Mouse (Mus musculus) urinary bladder, postnatal 4 days (tissue): ENCODE results near the gene Chrd.

Source experiments
- DNase-seq, 2 experiments: peaks; one replicate each; pipeline ENCODE4 v3.0.0; 2021 to 2022; ENCODE audit warnings: low spot score in 2 of 2

The Chrd gene

DNA sequence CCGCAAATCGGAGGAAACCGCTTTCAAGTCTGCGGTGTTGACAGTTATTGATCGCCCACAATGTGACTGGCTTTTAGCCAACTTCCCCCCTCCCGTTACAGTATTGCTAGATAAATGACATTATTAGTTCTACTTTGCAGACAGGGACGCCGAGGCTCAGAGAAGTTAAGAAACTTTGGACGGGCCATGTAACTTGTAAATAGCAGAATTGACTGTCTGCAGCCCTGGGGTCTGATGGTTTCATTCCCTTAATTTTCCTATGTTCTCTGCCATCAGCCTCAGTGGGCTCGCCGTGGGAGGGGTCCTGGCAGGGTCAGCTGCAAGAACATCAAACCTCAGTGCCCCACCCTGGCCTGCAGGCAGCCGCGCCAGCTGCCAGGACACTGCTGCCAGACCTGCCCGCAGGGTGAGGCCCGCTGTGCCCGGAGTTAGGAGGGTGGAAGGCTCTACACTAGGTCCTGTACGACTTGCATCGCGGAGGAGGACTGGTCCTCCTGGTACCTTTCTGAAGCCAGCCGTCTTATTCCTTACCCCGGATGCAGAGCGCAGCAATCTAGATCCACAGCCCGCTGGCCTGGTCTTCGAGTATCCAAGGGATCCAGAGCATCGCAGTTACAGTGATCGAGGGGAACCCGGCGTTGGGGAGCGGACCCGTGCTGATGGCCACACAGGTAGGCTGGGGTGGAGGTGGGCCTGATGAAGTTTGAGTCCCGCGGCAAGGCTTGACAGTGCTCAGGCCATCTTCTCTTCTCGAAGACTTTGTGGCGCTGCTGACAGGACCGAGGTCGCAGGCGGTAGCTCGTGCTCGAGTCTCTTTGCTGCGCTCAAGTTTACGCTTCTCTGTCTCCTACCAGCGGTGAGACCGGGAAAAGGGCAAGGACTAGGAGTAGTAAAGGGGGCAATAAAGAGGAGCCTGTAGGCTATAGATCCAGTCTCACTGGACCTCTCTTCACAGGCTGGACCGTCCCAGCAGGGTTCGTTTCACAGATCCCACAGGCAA, 1.1 kb downstream of the Chrd start, which contains the start of gene Thpo:
Gene Thpo, minus strand, starts transcription at position 781 of the 1,000 bp plus-strand sequence.
- DNase-seq = no peak

DNA sequence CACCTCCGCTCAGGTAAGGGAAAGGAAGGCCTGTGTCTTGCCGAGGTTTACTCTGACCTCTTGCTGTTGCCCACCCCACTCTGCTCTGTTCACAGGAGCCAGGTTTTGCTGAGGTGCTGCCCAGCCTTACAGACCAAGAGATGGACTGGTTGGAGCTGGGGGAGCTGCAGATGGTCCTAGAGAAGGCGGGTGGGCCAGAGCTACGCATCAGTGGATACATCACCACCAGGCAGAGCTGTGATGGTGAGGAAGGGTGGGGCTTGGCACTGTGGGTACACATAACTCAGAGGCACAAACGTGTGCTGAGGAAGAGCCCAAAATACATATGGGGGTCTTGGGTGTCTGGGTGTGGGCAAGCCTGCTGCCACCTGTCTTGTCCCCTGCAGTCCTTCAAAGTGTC, 2.7 kb downstream of the Chrd start:
- DNase-seq = no peak

- no peak for DNase-seq
Measured at GRCm38 (mm10) chr16:20736168-20736567, 3.2 kb downstream of the Chrd start.

DNA sequence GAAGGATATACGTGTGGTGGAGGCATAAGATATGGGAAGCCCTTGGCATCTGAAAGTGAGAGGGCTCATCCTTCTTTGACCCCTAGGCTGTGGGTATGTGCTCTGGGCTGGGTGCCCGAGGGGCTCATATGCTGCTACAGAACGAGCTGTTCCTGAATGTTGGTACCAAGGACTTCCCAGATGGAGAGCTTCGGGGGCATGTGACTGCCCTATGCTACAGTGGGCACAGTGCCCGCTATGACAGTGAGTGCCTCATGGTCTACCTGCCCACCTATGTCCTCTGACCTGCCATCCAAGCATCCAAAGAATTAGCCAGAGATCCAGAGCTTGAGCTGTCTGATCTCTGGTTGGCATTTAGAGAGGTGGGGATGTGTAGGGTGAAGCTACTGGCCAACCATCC, 3.9 kb downstream of the Chrd start:
- DNase-seq = no peak

- no peak for DNase-seq
Measured at GRCm38 (mm10) chr16:20739845-20740244, 6.9 kb downstream of the Chrd start.

DNA sequence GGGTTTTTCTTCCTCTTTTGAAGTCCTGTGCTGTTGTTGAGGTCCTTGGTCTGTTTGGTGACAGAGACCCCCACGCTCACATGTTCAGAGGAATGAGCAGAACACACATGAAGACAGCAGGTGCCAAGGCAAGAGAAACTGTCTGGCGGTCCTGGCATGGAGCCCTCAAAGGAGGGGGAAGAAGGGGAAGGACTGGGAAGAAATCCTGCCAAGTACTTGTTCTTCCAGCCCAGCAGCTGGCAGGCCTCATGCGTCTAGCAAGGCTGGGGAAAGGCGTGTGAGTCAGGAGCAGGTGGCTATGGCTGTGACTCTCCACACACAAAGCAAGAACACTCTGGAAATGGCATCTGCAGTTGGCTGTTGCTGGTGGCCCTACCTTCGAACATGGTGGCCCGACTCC, 13.7 kb downstream of the Chrd start:
- peak; percentile 72 to 73 for DNase-seq

DNA sequence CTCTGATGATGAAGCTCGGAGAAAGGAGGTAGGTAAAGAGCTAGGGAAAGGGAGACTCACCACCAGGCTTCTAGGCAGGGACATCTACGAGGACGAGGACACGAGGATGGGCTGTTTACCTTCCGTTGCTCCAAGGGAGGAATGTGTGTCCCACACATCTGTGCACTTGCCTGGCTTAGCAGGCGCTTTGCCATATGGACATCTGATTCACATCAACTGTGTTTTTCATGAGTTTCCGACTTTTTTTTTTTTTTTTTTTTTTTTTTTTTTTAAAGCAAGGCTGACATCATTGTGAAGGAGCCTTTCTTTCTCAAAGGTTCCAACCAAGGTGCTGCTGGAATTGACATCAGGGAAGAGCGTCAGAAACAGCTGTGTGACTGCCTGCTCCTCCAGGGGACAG, 17.6 kb downstream of the Chrd start:
- no peak for DNase-seq

- no peak for DNase-seq
Measured at GRCm38 (mm10) chr16:20756052-20756451, 23.1 kb downstream of the Chrd start.

- DNase-seq = no peak
Measured at GRCm38 (mm10) chr16:20757385-20757784, 24.5 kb downstream of the Chrd start.

- no peak for DNase-seq
Measured at GRCm38 (mm10) chr16:20761681-20762080, 28.8 kb downstream of the Chrd start.

- DNase-seq = no peak
Measured at GRCm38 (mm10) chr16:20765244-20765643, 32.3 kb downstream of the Chrd start.

- DNase-seq = no peak
Measured at GRCm38 (mm10) chr16:20775021-20775420, 42.1 kb downstream of the Chrd start.

DNA sequence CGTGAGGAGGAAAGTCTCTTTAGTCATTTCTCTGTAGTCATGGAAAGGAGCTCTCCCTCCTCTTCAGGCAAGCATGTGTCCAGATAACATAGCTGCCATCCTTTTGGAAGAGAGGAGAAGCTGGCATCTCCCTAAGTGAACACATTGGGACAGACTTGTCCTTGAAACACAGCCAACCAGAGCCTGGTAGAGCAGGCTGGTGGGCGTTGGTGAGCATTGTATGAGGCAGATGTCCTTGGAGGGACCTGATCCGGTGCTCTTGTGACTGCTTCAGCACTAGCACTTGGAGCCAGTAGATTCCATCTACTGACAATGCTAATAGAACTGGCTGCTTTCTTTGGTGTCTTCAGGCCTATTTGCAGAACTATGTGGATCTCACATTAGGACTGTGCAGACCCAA, 46.9 kb downstream of the Chrd start:
- no peak for DNase-seq

DNA sequence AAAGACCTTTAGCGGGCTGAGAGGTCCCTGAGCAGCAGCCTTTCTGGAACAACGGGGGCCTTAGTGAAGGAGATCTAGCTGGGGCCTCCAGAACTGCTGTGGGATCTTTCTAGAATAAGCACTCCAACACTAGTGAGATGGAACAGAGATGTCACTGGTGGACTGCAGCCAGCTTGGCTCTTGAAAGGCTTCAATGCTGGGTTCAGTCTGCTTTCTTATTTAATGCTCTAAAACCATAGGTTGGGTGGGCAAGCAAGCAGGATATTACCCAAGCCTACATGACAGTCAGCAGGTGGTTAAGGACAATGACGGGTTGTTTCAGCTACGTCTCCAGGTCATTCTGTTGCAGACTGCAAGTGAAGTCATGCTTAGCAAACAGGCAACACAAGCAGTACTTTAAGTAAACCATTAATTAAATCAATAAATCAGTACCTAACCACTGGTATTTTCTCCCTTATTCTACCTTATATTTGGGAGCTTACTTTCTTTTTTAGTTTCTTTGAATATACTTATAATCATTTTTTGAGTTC, 48.2 kb downstream of the Chrd start:
- no peak for DNase-seq

DNA sequence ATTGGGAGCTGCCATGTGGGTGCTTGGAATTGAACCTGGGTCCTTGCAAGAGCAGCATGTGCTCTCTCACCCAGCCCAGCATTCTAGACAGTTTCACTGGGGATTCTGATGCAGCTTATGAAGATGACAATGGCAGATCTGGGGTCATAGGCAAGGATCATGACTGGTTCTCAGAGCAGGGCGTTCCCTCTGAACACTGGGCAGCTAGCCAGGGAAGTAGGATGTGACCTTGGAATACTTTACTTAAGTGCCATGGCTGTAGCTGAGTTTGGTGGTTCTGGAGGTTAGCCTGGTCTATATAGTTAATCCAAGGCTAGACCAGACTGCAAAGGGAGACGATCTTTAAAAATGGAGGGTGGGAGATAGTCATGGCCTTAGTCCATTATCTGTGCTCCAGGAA, 51.0 kb downstream of the Chrd start:
- peak in 1 of 2 experiments; percentile 13 for DNase-seq

- DNase-seq = peak in 1 of 2 experiments; percentile 3
Measured at GRCm38 (mm10) chr16:20784754-20785153, 51.8 kb downstream of the Chrd start.

- no peak for DNase-seq
Measured at GRCm38 (mm10) chr16:20786556-20786955, 53.6 kb downstream of the Chrd start.

- DNase-seq = no peak
Measured at GRCm38 (mm10) chr16:20791803-20792202, 58.9 kb downstream of the Chrd start.
